Mouse (Mus musculus): ENCODE data around the gene Dbp. TPM values are rescaled to one million over a fixed set of nuclear protein-coding genes. Genes with fewer than 3 reads are reported as not detected.

Gene Dbp
- polyA plus RNA-seq, 1 experiment from 2014 or later, result 4.1 TPM

GRCm38 (mm10) chr7:45699523-45700141 is 5.3 kb upstream of the Dbp start, which contains the start of gene Car11:
Gene Car11 (plus strand): TSS chr7:45699843.
- Histone ChIP-seq H3K4me1 (peaks cover 43% of the 10 kb centered on the region), H3K9me3 (no peaks in the 10 kb centered on the region), H3K27ac (peak within 1 kb of the TSS; percentile 46; the same call in 1 of the 2 replicates), H3K27me3 (replicated peaks) (peaks cover 26% of the 10 kb centered on the region), H3K9ac (peak within 1 kb of the TSS; percentile 67), H3K36me3 (no peaks in the 10 kb centered on the region), H3K4me2 (replicated peaks) (peak within 1 kb of the TSS; percentile 80), H3K4me3 (peak within 1 kb of the TSS; percentile 47)
- no peak for ATAC-seq (ENCODE audit: low FRiP score, low read depth)
- WGBS, result 1% methylated on average over 36 of the region's 36 CpGs

- H3K36me3 ChIP-seq, result no peaks in the 10 kb centered on the region
- H3K27ac ChIP-seq, result peak overlapping the region; percentile 46; the same call in 1 of the 2 replicates
- WGBS, result under 1% methylated on average over 20 of the region's 20 CpGs
- H3K4me3 ChIP-seq, result peak overlapping the region; percentile 47
- H3K4me1 ChIP-seq, result peaks cover 41% of the 10 kb centered on the region
- H3K9ac ChIP-seq, result peak overlapping the region; percentile 67
- peak; percentile 6 for ATAC-seq (ENCODE audit: low FRiP score, low read depth)
- H3K4me2 ChIP-seq (replicated peaks), result peak overlapping the region; percentile 80
- H3K9me3 ChIP-seq, result no peaks in the 10 kb centered on the region
- peaks cover 26% of the 10 kb centered on the region for H3K27me3 ChIP-seq (replicated peaks)
Measured at GRCm38 (mm10) chr7:45700301-45701015, 4.4 kb upstream of the Dbp start.

GRCm38 (mm10) chr7:45701072-45701471 is 3.8 kb upstream of the Dbp start:
- peak overlapping the region; percentile 80 for H3K4me2 ChIP-seq (replicated peaks)
- no peak overlapping the region; the same call in 1 of the 2 replicates for H3K27ac ChIP-seq
- no peaks in the 10 kb centered on the region for H3K36me3 ChIP-seq
- 23% methylated on average over 11 of the region's 11 CpGs for WGBS
- H3K9ac ChIP-seq, result peak overlapping the region; percentile 48
- no peak for ATAC-seq (ENCODE audit: low FRiP score, low read depth)
- H3K4me1 ChIP-seq, result peaks cover 48% of the 10 kb centered on the region
- peak overlapping the region; percentile 47 for H3K4me3 ChIP-seq
- H3K9me3 ChIP-seq, result no peaks in the 10 kb centered on the region
- H3K27me3 ChIP-seq (replicated peaks), result peaks cover 26% of the 10 kb centered on the region

- no peak for ATAC-seq (ENCODE audit: low FRiP score, low read depth)
- Histone ChIP-seq H3K36me3 (no peaks in the 10 kb centered on the region), H3K27me3 (replicated peaks) (peaks cover 26% of the 10 kb centered on the region), H3K9ac (no peak overlapping the region), H3K27ac (no peak overlapping the region), H3K9me3 (no peaks in the 10 kb centered on the region), H3K4me3 (no peak overlapping the region), H3K4me1 (peaks cover 53% of the 10 kb centered on the region), H3K4me2 (replicated peaks) (peak overlapping the region; percentile 80)
- WGBS, result 84% methylated on average over 11 of the region's 11 CpGs
Measured at GRCm38 (mm10) chr7:45701607-45702006, 3.3 kb upstream of the Dbp start.

- WGBS, result 94% methylated on average over 11 of the region's 11 CpGs
- H3K4me1 ChIP-seq, result peaks cover 60% of the 10 kb centered on the region
- no peak for ATAC-seq (ENCODE audit: low FRiP score, low read depth)
- peaks cover 26% of the 10 kb centered on the region for H3K27me3 ChIP-seq (replicated peaks)
- no peaks in the 10 kb centered on the region for H3K36me3 ChIP-seq
- no peak overlapping the region for H3K27ac ChIP-seq
- no peak overlapping the region for H3K4me3 ChIP-seq
- peak overlapping the region; percentile 91; the same call in 1 of the 2 replicates for H3K4me2 ChIP-seq (replicated peaks)
- H3K9me3 ChIP-seq, result no peaks in the 10 kb centered on the region
- H3K9ac ChIP-seq, result no peak overlapping the region
Measured at GRCm38 (mm10) chr7:45702316-45702715, 2.6 kb upstream of the Dbp start.

- Histone ChIP-seq H3K4me3 (0 out of 2 replicates have a peak overlapping the region, but pooled peaks have one; percentile 32), H3K4me2 (replicated peaks) (peak overlapping the region; percentile 91), H3K4me1 (peaks cover 67% of the 10 kb centered on the region), H3K9ac (peak overlapping the region; percentile 35; the same call in 1 of the 2 replicates), H3K27me3 (replicated peaks) (peaks cover 26% of the 10 kb centered on the region), H3K36me3 (no peaks in the 10 kb centered on the region), H3K27ac (0 out of 2 replicates have a peak overlapping the region, but pooled peaks have one; percentile 28), H3K9me3 (no peaks in the 10 kb centered on the region)
- ATAC-seq (ENCODE audit: low FRiP score, low read depth), result no peak
- 89% methylated on average over 17 of the region's 17 CpGs for WGBS
Measured at GRCm38 (mm10) chr7:45702809-45703520, 1.9 kb upstream of the Dbp start.

GRCm38 (mm10) chr7:45703521-45704033 is 1.3 kb upstream of the Dbp start:
- H3K4me1 ChIP-seq, result peaks cover 73% of the 10 kb centered on the region
- H3K4me3 ChIP-seq, result peak overlapping the region; percentile 32
- 43% methylated on average over 12 of the region's 12 CpGs for WGBS
- peak overlapping the region; percentile 35; the same call in 1 of the 2 replicates for H3K9ac ChIP-seq
- no peaks in the 10 kb centered on the region for H3K9me3 ChIP-seq
- H3K27ac ChIP-seq, result peak overlapping the region; percentile 28
- peaks cover 21% of the 10 kb centered on the region for H3K27me3 ChIP-seq (replicated peaks)
- H3K36me3 ChIP-seq, result no peaks in the 10 kb centered on the region
- peak overlapping the region; percentile 91 for H3K4me2 ChIP-seq (replicated peaks)
- 0 out of 2 replicates have a peak, but pooled peaks have one; percentile 0 for ATAC-seq (ENCODE audit: low FRiP score, low read depth)

GRCm38 (mm10) chr7:45704046-45704559 is 785 bp upstream of the Dbp start:
- H3K4me1 ChIP-seq, result peaks cover 78% of the 10 kb centered on the region
- WGBS, result under 1% methylated on average over 13 of the region's 13 CpGs
- no peaks in the 10 kb centered on the region for H3K36me3 ChIP-seq
- H3K27ac ChIP-seq, result peak overlapping the region; percentile 28
- H3K27me3 ChIP-seq (replicated peaks), result peaks cover 16% of the 10 kb centered on the region
- peak overlapping the region; percentile 32 for H3K4me3 ChIP-seq
- H3K9me3 ChIP-seq, result no peaks in the 10 kb centered on the region
- peak; percentile 52 for ATAC-seq (ENCODE audit: low FRiP score, low read depth)
- peak overlapping the region; percentile 35 for H3K9ac ChIP-seq
- peak overlapping the region; percentile 91 for H3K4me2 ChIP-seq (replicated peaks)

GRCm38 (mm10) chr7:45705443-45705864 is 566 bp downstream of the Dbp start:
- Histone ChIP-seq H3K4me1 (peaks cover 75% of the 10 kb centered on the region), H3K9ac (peak overlapping the region; percentile 56; the same call in 1 of the 2 replicates), H3K4me3 (peak overlapping the region; percentile 48), H3K27ac (peak overlapping the region; percentile 42), H3K27me3 (replicated peaks) (peaks cover 3% of the 10 kb centered on the region; the same call in 1 of the 2 replicates), H3K4me2 (replicated peaks) (peak overlapping the region; percentile 91), H3K9me3 (no peaks in the 10 kb centered on the region), H3K36me3 (peaks cover 5% of the 10 kb centered on the region)
- 0 out of 2 replicates have a peak, but pooled peaks have one; percentile 0 for ATAC-seq (ENCODE audit: low FRiP score, low read depth)
- WGBS, result 0% methylated on average over 21 of the region's 21 CpGs

- Histone ChIP-seq H3K4me3 (peak overlapping the region; percentile 48), H3K27me3 (replicated peaks) (no peaks in the 10 kb centered on the region), H3K4me1 (peaks cover 72% of the 10 kb centered on the region), H3K36me3 (peaks cover 9% of the 10 kb centered on the region), H3K27ac (no peak overlapping the region), H3K9ac (peak overlapping the region; percentile 56; the same call in 1 of the 2 replicates), H3K9me3 (no peaks in the 10 kb centered on the region), H3K4me2 (replicated peaks) (peak overlapping the region; percentile 91)
- no peak for ATAC-seq (ENCODE audit: low FRiP score, low read depth)
- WGBS, result 3% methylated on average over 7 of the region's 7 CpGs
Measured at GRCm38 (mm10) chr7:45705873-45706281, 989 bp downstream of the Dbp start.

- Histone ChIP-seq H3K27ac (0 out of 2 replicates have a peak overlapping the region, but pooled peaks have one; percentile 13), H3K9me3 (no peaks in the 10 kb centered on the region), H3K4me3 (peak overlapping the region; percentile 48), H3K27me3 (replicated peaks) (no peaks in the 10 kb centered on the region), H3K4me1 (peaks cover 66% of the 10 kb centered on the region), H3K36me3 (peaks cover 18% of the 10 kb centered on the region), H3K9ac (peak overlapping the region; percentile 63), H3K4me2 (replicated peaks) (peak overlapping the region; percentile 91)
- under 1% methylated on average over 39 of the region's 45 CpGs for WGBS
- no peak for ATAC-seq (ENCODE audit: low FRiP score, low read depth)
Measured at GRCm38 (mm10) chr7:45706721-45707241, 1.9 kb downstream of the Dbp start.
